Mouse (Mus musculus): ENCODE results near the gene Bmp8a. TPM values are rescaled to one million over a fixed set of nuclear protein-coding genes. Genes with fewer than 3 reads are reported as not detected.
"Not testable (repeated sequence)": the region's sequence is repeated elsewhere in the genome, so short reads cannot be mapped to it uniquely, and the experiment has no call there.

The Bmp8a gene
- total RNA-seq, 2 experiments from 2014 or later, result 0.15 TPM; not detected in 1

GRCm38 (mm10) chr4:123292989-123293388 is 50.1 kb downstream of the Bmp8a start:
- no peak for TF ChIP-seq CTCF (conservative IDR thresholded peaks at IDR 0.05)
- DNase-seq (ENCODE audit: low spot score in 2 of 2), result no peak
- H3K4me3 ChIP-seq, result no peak overlapping the region
- no peak overlapping the region for H3K27ac ChIP-seq

GRCm38 (mm10) chr4:123292390-123292789 is 50.7 kb downstream of the Bmp8a start:
- no peak for TF ChIP-seq CTCF (conservative IDR thresholded peaks at IDR 0.05)
- no peak for DNase-seq (ENCODE audit: low spot score in 2 of 2)
- no peak overlapping the region for H3K27ac ChIP-seq
- H3K4me3 ChIP-seq, result no peak overlapping the region

GRCm38 (mm10) chr4:123289038-123289437 is 54.0 kb downstream of the Bmp8a start:
- Histone ChIP-seq H3K4me3 (no peak overlapping the region), H3K27ac (no peak overlapping the region)
- no peak for TF ChIP-seq CTCF (conservative IDR thresholded peaks at IDR 0.05)
- DNase-seq (ENCODE audit: low spot score in 2 of 2), result no peak

DNA sequence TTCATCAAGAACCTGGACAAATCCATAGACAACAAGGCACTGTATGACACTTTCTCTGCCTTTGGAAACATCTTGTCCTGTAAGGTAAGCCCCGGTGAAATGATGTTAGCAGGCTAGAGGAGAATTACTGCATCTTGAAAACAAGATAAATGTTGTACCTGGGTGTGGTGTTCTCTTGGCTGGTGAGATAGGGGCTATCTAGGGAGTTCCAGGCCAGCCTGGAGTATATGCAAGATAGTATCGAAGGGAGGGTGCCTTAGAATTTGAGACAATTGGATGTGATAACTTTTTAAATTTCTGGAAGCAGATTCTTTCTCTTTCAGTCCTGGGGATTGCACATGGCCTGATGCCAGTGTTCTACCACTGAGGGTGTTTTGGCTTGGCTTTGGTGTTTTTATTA is 56.3 kb downstream of the Bmp8a start:
- no peak overlapping the region for H3K27ac ChIP-seq
- no peak for TF ChIP-seq CTCF (conservative IDR thresholded peaks at IDR 0.05)
- DNase-seq (ENCODE audit: low spot score in 2 of 2), result no peak
- H3K4me3 ChIP-seq, result no peak overlapping the region

DNA sequence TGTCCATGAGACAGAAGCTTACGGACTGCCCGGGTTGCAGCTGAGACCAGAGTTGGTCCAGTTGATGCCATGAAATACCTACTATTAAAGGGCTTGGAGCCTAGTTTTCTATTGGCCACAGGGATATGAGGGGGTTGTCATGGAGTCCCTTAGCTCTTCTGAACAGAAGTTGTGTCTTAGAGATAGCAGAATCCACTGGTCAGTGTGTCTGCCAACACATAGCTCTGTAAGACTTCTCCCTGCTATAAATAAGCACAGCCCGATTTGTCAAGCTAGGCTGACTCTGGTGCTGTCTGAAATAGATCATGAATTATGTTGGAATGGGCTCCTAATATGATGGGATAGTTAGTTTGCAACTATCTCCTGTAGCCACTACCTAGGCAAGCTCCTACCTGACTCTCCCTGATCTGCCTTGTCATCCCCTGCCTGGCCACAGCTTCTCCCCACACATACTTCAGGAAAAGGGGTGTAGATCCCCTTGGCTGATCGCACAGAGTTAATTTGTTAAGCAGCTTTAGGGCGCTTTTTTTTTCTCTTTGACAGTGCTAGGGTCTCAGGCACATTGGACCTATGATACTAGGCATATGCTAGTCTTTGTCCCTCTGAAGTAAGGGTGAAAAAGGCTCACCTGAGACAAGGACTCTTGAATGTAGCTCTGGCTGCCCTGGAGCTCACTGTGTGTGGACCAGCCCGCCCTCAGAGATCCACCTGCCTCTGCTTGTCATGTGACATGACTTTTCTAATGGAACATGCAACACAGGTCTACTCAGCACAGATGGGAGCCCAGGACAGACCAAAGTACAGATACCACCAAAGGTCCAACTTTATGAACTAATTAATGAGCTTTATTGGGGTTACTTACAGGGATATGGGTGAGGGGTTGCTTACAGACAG is 58.1 kb downstream of the Bmp8a start:
- Histone ChIP-seq H3K27ac (no peak overlapping the region), H3K4me3 (no peak overlapping the region; the same call in 1 of the 2 replicates)
- DNase-seq (ENCODE audit: low spot score in 2 of 2), result no peak
- TF ChIP-seq CTCF (conservative IDR thresholded peaks at IDR 0.05), result no peak

DNA sequence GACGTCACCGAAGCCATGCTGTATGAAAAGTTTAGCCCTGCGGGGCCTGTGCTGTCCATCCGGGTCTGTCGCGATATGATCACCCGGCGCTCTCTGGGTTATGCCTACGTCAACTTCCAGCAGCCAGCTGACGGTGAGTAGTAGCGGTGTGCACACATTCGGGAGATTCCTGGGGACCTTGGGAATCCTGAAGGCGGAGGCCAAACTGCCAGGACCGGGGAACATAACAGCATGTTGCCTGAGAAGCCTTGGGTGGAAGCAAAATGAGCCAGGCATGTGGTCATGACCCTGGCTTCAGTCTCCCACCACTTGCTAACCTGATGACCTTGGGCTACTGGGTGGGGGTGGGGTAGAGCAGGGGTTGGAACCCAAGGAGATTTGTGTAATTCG is 59.4 kb downstream of the Bmp8a start:
- peak overlapping the region; percentile 64 for H3K4me3 ChIP-seq
- H3K27ac ChIP-seq, result peak overlapping the region; percentile 33; the same call in 1 of the 2 replicates
- not testable (repeated sequence) for DNase-seq (ENCODE audit: low spot score in 2 of 2)

GRCm38 (mm10) chr4:123282915-123283674 is 60.0 kb downstream of the Bmp8a start:
- Histone ChIP-seq H3K27ac (peak overlapping the region; percentile 89; the same call in 1 of the 2 replicates), H3K4me3 (peak overlapping the region; percentile 64)
- DNase-seq (ENCODE audit: low spot score in 2 of 2), result not testable (repeated sequence)

DNA sequence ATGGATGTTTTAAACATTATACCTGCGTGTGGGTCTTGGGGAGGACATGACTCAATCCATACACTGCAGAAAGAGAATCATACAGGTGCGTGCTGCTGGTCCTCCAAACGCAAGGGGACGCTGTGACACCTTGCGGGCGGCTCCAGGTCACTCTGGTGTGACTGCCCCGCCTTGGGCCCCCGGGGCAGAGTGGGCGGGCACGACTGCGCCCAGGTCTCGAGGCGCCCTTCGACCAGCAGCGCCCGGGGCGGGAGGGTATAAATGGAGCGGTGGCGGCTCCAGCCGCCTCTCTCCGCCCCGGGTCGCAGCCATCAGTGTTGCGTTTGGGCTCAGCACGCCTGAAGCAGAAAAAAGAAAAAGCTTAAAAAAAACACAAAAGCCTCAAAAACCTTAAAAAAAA is 60.6 kb downstream of the Bmp8a start:
- peak overlapping the region; percentile 89 for H3K27ac ChIP-seq
- H3K4me3 ChIP-seq, result peak overlapping the region; percentile 64
- TF ChIP-seq CTCF (conservative IDR thresholded peaks at IDR 0.05), result peak; percentile 97
- DNase-seq (ENCODE audit: low spot score in 2 of 2), result peak; percentile 77 to 89

- TF ChIP-seq CTCF (conservative IDR thresholded peaks at IDR 0.05), result no peak
- Histone ChIP-seq H3K4me3 (no peak overlapping the region), H3K27ac (no peak overlapping the region)
- no peak for DNase-seq (ENCODE audit: low spot score in 2 of 2)
These were observed 62.9 kb downstream of the Bmp8a start for GRCm38 (mm10) chr4:123280117-123280516.

- H3K4me3 ChIP-seq, result no peak overlapping the region
- DNase-seq (ENCODE audit: low spot score in 2 of 2), result no peak
- TF ChIP-seq CTCF (conservative IDR thresholded peaks at IDR 0.05), result no peak
- H3K27ac ChIP-seq, result no peak overlapping the region
These were observed 72.0 kb downstream of the Bmp8a start for GRCm38 (mm10) chr4:123271063-123271462.

Other genes with a start within 250 kb of the Bmp8a start
- under 1 TPM; 0.20 to 0.29 TPM for gene Bmp8b, start 238.1 kb downstream of the Bmp8a start, total RNA-seq (2021)
- gene Oxct2b, start 227.0 kb downstream of the Bmp8a start, total RNA-seq (2021), result not detected
- gene Ppie, start 203.3 kb downstream of the Bmp8a start, total RNA-seq (2021), result 10 to 100 TPM; 21.5 to 21.9 TPM
- gene Hpcal4, start 160.0 kb downstream of the Bmp8a start, total RNA-seq (2021), result 100 to 1,000 TPM; 493 to 508 TPM
- gene Nt5c1a, start 141.7 kb downstream of the Bmp8a start, total RNA-seq (2021), result 10 to 100 TPM; 14.5 to 15.2 TPM
- 1 to 10 TPM; 3.1 to 3.3 TPM for gene Heyl, start 109.7 kb downstream of the Bmp8a start, total RNA-seq (2021)
- 10 to 100 TPM; 45.9 to 47.6 TPM for gene Pabpc4, start 80.9 kb downstream of the Bmp8a start, total RNA-seq (2021)
- gene Oxct2a, start 19.6 kb downstream of the Bmp8a start, total RNA-seq (2021), result not detected

All from layer of hippocampus, adult 2 months (tissue).